Mouse (Mus musculus): ENCODE results near the gene Tbc1d24. TPM values are rescaled to one million over a fixed set of nuclear protein-coding genes. Genes with fewer than 3 reads are reported as not detected.

Tbc1d24 gene
- 79.0 and 83.0 TPM in 2 replicates for polyA plus RNA-seq (2012; rRNA removed)

DNA sequence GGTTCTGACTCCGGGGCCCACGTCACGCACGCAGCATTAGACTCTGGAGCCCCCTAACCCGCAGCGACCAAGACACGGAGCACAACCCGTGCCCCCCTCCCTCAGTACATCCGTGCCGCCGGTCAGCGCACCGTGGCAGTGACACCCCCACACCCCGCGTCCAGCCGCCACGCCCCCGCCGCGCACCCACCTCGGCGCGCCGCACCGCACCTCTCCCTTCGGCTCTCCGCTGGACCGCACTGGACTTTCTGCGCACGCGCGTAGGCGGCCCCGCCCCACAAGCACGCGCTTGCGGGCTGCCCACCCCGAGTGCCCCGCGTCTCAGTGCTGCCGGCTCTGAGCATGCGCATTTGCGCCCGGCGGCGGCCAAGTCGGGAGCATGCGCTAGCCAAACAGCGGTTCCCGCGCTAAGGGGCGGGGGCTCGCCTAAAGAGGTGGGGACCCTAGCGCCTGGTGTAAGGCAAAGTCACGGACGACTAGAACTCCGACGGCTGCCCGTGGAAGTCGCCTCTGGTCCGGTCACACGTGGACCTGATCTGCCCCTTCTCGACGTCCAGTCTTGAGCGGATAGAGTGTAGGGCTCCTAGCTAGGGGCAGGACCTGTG, at the start of gene Tbc1d24:
Gene Tbc1d24, minus strand, starts transcription at position 279 of the 605 bp plus-strand sequence.

DNA sequence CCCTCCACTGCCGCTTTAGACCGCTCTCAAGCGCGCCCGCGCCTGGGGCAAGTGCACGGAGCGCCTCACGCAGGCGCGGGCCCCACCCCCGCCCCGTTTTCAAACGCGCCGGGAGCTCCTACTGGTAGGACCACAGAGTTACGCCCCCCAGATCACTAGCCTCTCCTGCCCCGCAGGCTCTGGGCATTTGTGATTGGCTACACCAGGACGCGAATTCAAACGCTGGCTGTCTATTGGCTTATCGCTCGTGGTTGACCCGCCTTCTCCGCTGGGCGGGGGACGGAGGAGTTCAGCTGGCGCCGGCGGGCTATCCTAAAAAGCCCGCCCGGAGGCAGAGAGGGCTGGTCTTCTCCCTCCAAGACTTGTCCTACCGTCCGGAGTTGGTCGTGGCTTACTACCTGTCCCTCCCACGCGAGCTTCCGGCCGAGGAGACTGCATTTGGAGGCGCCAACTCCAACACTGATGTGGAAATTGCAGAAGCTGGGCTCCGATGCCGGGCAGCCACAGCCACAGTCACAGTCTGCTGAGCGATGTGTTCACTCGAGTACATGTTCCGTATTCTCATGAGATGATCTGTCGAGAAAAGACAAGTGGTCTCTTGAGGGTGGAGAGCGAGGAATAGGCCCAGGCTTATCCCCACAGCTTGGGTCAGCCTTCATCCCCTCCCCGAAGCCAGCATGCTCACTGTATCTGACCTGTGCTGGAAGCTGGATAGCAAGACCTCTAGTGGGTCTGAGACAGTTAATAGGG, 46.1 kb upstream of the Tbc1d24 start, which contains the start of gene Ccnf:
Gene Ccnf, minus strand, starts transcription at position 165 of the 750 bp plus-strand sequence.

DNA sequence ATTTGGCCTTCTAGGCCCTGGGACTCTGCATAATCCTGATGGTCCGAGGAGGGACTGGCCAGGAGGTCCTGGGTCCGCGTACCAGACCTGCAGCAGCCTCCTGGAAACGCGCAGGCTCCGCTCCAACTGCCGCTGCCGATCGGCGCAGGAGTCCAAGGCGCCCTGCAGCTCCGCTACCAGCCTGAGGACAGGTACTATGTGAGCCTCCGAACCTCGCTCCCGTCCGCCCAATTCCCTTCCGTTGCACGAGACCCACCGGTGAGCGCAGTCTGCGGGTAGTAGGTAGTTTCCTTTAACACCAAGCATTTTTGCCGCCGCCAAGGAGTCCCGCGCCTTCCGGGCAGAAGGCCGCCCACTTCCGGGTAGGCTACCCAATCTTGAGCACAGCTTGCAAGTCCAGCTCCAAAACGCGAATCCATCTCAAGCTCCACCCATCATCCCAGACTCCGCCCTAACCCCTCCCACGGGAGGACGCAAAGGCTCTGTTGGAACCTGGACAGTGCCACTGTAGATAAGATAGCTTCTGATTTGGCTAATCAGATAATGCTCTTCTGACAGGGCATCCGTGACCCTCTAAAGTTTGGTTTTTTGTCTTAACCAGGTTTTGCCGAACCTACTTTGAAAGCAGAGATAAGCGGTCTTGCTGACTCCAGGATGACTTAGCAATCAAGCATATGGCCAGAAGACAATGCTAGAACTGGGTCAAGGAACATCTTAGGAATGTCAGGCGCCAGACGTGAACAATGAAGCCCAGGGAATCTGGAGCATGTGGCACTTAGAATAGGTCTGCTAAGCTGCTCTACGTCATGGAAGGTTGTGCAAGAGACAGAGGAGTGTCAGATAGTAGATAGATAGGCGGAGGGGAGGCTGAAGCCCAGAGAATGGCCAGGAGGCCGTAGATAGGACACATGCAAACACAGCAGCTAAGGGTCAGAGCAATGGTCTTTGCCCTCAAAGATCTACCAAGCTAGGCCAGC, 15.4 kb upstream of the Tbc1d24 start, which contains the start of gene Tedc2:
Gene Tedc2, minus strand, starts transcription at position 417 of the 977 bp plus-strand sequence.

GRCm38 (mm10) chr17:24209043-24209915, 3.9 kb upstream of the Tbc1d24 start, which contains the start of gene Ntn3:
Gene Ntn3, minus strand, starts transcription at chr17:24209531.

DNA sequence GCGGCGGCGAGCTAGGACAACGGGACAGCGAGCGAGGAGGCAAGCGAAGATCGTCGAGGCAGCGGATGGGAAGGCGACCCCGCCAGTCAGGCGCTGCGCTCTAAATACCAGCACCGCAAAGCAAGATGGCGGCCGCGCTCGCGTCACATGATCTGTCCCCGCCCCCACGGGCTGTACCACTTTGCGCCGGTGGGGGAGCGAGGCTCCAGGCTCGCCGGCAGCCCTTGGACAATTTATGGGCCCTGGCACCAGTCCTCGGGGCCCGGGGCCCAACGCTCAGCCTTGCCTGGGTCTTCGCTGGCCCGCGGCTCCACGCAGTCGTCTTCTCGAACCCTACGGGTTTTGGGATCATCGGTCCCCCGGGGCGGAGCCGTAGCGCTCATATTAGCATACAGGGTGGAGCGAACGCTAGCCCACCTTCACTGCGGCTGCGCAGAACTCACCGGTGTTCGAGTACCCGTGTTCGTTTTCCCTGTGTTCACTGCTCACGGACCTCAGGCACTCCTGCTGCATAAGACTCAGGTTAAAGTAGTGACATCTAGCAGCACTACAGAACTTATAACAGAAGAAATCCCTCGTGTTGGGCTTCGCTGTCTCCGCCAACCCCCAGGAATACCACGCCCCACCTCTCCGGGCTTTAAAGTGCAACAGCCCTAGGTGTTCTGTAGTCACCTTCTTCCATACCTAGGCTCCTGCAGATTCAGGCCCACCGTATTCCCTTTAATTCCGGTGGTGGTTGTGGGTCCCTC, 35.9 kb downstream of the Tbc1d24 start, which contains the start of gene Atp6v0c:
Gene Atp6v0c, minus strand, starts transcription at position 386 of the 749 bp plus-strand sequence.

DNA sequence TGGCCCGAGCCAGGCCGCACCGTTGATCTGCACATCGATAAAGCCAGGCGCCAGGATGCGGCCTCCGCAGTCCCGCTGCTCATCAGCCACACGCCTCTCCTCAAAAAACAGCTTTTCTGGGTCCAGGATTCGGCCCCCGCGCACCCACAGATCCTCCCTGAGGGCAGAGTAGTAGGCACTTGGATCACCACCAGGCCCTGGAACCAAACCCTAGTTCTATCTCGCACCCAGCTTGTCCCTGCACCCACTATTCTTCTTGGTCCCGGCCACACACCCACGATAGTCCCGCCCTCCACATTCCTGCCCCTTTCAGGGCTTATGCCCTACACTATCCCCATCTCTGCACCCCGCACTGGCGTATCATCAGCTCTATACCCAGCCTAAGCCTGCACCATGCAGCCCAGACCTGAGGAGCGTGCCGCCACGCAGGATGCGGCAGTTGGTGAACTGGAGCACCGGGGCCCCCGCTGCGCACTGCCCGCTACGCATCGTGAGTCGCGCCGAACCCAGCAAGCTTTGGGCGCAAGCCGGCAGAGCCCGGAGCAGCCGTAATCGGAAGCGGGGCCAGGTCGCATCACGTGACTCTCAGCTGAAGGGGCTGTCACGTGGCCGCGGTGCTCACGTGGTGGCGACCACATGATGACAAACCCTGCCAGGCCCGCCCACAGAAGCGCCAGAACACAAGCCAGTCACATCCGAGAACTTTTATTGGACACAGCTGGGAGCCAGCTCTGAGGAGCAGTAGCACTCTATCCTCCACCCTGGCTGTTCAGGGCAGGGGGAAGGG, 42.0 kb downstream of the Tbc1d24 start, which contains the start of gene Amdhd2:
Gene Amdhd2, minus strand, starts transcription at position 591 of the 787 bp plus-strand sequence.

DNA sequence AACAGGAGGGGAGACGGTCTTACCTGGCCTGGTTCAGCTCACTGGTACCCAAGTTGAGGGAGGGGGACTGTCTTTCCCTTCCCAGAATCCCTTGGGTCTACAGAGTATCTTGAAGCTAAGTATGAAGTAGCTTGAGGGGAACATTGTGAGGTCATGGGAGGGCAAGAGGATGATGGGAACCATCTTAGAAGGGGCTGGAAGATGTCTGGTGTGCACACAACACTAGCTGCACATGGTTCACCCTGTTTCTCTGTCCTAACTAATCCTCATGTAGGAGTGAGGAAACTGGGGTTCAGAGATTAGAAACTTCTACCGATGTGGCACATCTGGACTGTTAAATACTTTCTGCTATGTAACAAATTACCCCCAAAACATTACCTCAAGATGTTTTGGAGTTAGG, 54.5 kb downstream of the Tbc1d24 start, which contains the start of gene Pdpk1:
Gene Pdpk1, minus strand, starts transcription at position 101 of the 400 bp plus-strand sequence.

Other genes starting within 250 kb of the Tbc1d24 start
- gene Prss30, start 225.0 kb downstream of the Tbc1d24 start, polyA plus RNA-seq (2012; rRNA removed): 0.45 and 0.56 TPM in 2 replicates
- gene Prss22, start 207.5 kb downstream of the Tbc1d24 start, polyA plus RNA-seq (2012; rRNA removed): 3.5 TPM in 1 of 2 replicates, not detected in the other
- 11.0 TPM in 1 of 2 replicates, not detected in the other for gene Prss27, start 167.4 kb downstream of the Tbc1d24 start, polyA plus RNA-seq (2012; rRNA removed)
- 76.6 and 78.1 TPM in 2 replicates for gene Kctd5, start 132.1 kb downstream of the Tbc1d24 start, polyA plus RNA-seq (2012; rRNA removed)
- 28.3 and 29.4 TPM in 2 replicates for gene Pdpk1, start 54.6 kb downstream of the Tbc1d24 start, polyA plus RNA-seq (2012; rRNA removed)
- gene Amdhd2, start 41.8 kb downstream of the Tbc1d24 start, polyA plus RNA-seq (2012; rRNA removed): 28.0 and 29.8 TPM in 2 replicates
- 1,667 and 1,726 TPM in 2 replicates for gene Atp6v0c, start 35.9 kb downstream of the Tbc1d24 start, polyA plus RNA-seq (2012; rRNA removed)
- gene Ntn3, start 4.0 kb upstream of the Tbc1d24 start, polyA plus RNA-seq (2012; rRNA removed): 9.5 and 9.8 TPM in 2 replicates
- 22.1 and 22.9 TPM in 2 replicates for gene Tedc2, start 15.3 kb upstream of the Tbc1d24 start, polyA plus RNA-seq (2012; rRNA removed)
- 9.5 and 10.0 TPM in 2 replicates for gene Ccnf, start 45.9 kb upstream of the Tbc1d24 start, polyA plus RNA-seq (2012; rRNA removed)
- 1.2 TPM in 2 replicates for gene Abca17, start 145.5 kb upstream of the Tbc1d24 start, polyA plus RNA-seq (2012; rRNA removed)
- gene Abca3, start 146.4 kb upstream of the Tbc1d24 start, polyA plus RNA-seq (2012; rRNA removed): 51.3 and 52.5 TPM in 2 replicates
- 342 and 369 TPM in 2 replicates for gene Rnps1, start 209.0 kb upstream of the Tbc1d24 start, polyA plus RNA-seq (2012; rRNA removed)
- 21.5 and 23.7 TPM in 2 replicates for gene Eci1, start 221.1 kb upstream of the Tbc1d24 start, polyA plus RNA-seq (2012; rRNA removed)
- 31.0 and 36.4 TPM in 2 replicates for gene Dnase1l2, start 237.5 kb upstream of the Tbc1d24 start, polyA plus RNA-seq (2012; rRNA removed)